Mouse (Mus musculus): ENCODE data around the gene Dop1b. TPM values are rescaled to one million over a fixed set of nuclear protein-coding genes. Genes with fewer than 3 reads are reported as not detected.

Gene Dop1b
- polyA plus RNA-seq, 2 experiments, result 11.6 to 11.8 TPM

- no peak for TF ChIP-seq CTCF (IDR thresholded peaks at IDR 0.05; ENCODE audit: low read depth)
- no peak for TF ChIP-seq EP300 (IDR thresholded peaks at IDR 0.05; ENCODE audit: low read depth)
- Histone ChIP-seq H3K4me2 (ENCODE audit: low read depth) (no peak overlapping the region), H3K9me3 (ENCODE audit: control insufficient read depth, low read length) (no peaks in the 10 kb centered on the region), H3K27ac (no peak overlapping the region), H3K4me1 (replicated peaks; ENCODE audit: control insufficient read depth in 2 of 2, insufficient read depth in 2 of 2, low read length in 1 of 2) (peaks cover 19 to 29% of the 10 kb centered on the region in 2 experiments), H3K36me3 (replicated peaks; ENCODE audit: control insufficient read depth, insufficient read depth, low read depth) (no peaks in the 10 kb centered on the region; the same call in none of the 2 replicates), H3K27me3 (ENCODE audit: control insufficient read depth, insufficient read depth, low read length) (no peaks in the 10 kb centered on the region), H3K4me3 (ENCODE audit: insufficient read depth in 1 of 2, low read depth in 2 of 2, low read length in 2 of 2) (no peak overlapping the region), H3K9ac (replicated peaks) (no peak overlapping the region)
- WGBS (ENCODE audit: insufficient replicate concordance), result 71% methylated on average over 15 of the region's 15 CpGs
- DNase-seq (ENCODE audit: low read depth in 3 of 3, low spot score in 3 of 3) (no peak), ATAC-seq (ENCODE audit: insufficient read depth) (no peak)
Observed at GRCm38 (mm10) chr16:93749147-93749910, 37.6 kb downstream of the Dop1b start.

- TF ChIP-seq EP300 (IDR thresholded peaks at IDR 0.05; ENCODE audit: low read depth), result no peak
- TF ChIP-seq CTCF (IDR thresholded peaks at IDR 0.05; ENCODE audit: low read depth), result no peak
- no peak for ATAC-seq (ENCODE audit: insufficient read depth)
- Histone ChIP-seq H3K36me3 (replicated peaks; ENCODE audit: control insufficient read depth, insufficient read depth, low read depth) (no peaks in the 10 kb centered on the region; the same call in none of the 2 replicates), H3K4me1 (replicated peaks; ENCODE audit: control insufficient read depth in 2 of 2, insufficient read depth in 2 of 2, low read length in 1 of 2) (peaks cover 8 to 17% of the 10 kb centered on the region in 2 experiments), H3K27ac (no peak overlapping the region), H3K4me3 (ENCODE audit: insufficient read depth in 1 of 2, low read depth in 2 of 2, low read length in 2 of 2) (no peak overlapping the region), H3K9ac (replicated peaks) (no peak overlapping the region), H3K27me3 (ENCODE audit: control insufficient read depth, insufficient read depth, low read length) (no peaks in the 10 kb centered on the region), H3K4me2 (ENCODE audit: low read depth) (no peak overlapping the region), H3K9me3 (ENCODE audit: control insufficient read depth, low read length) (no peaks in the 10 kb centered on the region)
- WGBS (ENCODE audit: insufficient replicate concordance), result 45% methylated on average over 6 of the region's 6 CpGs
- no peak for DNase-seq (ENCODE audit: low read depth in 3 of 3, low spot score in 3 of 3)
Observed at GRCm38 (mm10) chr16:93750464-93750863, 38.8 kb downstream of the Dop1b start.

- H3K27me3 ChIP-seq (ENCODE audit: control insufficient read depth, insufficient read depth, low read length), result no peaks in the 10 kb centered on the region
- ATAC-seq (ENCODE audit: insufficient read depth) (no peak), DNase-seq (ENCODE audit: low read depth in 3 of 3, low spot score in 3 of 3) (no peak)
- H3K4me2 ChIP-seq (ENCODE audit: low read depth), result no peak overlapping the region
- H3K27ac ChIP-seq, result no peak overlapping the region
- no peak overlapping the region for H3K9ac ChIP-seq (replicated peaks)
- 41% methylated on average over 5 of the region's 5 CpGs for WGBS (ENCODE audit: insufficient replicate concordance)
- no peak overlapping the region for H3K4me3 ChIP-seq (ENCODE audit: insufficient read depth in 1 of 2, low read depth in 2 of 2, low read length in 2 of 2)
- no peaks in the 10 kb centered on the region for H3K9me3 ChIP-seq (ENCODE audit: control insufficient read depth, low read length)
- no peaks in the 10 kb centered on the region; the same call in none of the 2 replicates for H3K36me3 ChIP-seq (replicated peaks; ENCODE audit: control insufficient read depth, insufficient read depth, low read depth)
- H3K4me1 ChIP-seq (replicated peaks; ENCODE audit: control insufficient read depth in 2 of 2, insufficient read depth in 2 of 2, low read length in 1 of 2), result peaks cover 0 to 5% of the 10 kb centered on the region in 2 experiments; a peak in 1 of 4 replicates
- TF ChIP-seq CTCF (IDR thresholded peaks at IDR 0.05; ENCODE audit: low read depth) (no peak), EP300 (IDR thresholded peaks at IDR 0.05; ENCODE audit: low read depth) (no peak)
Observed at GRCm38 (mm10) chr16:93751816-93752215, 40.1 kb downstream of the Dop1b start.

GRCm38 (mm10) chr16:93756622-93757021 lies 44.9 kb downstream of the Dop1b start:
- WGBS (ENCODE audit: insufficient replicate concordance), result 58% methylated on average over 5 of the region's 5 CpGs
- no peak for DNase-seq (ENCODE audit: low read depth in 3 of 3, low spot score in 3 of 3)
- Histone ChIP-seq H3K4me3 (ENCODE audit: insufficient read depth in 1 of 2, low read depth in 2 of 2, low read length in 2 of 2) (no peak overlapping the region), H3K27ac (no peak overlapping the region), H3K9me3 (ENCODE audit: control insufficient read depth, low read length) (no peaks in the 10 kb centered on the region), H3K4me2 (ENCODE audit: low read depth) (no peak overlapping the region), H3K36me3 (replicated peaks; ENCODE audit: control insufficient read depth, insufficient read depth, low read depth) (peaks cover 3% of the 10 kb centered on the region), H3K27me3 (ENCODE audit: control insufficient read depth, insufficient read depth, low read length) (no peaks in the 10 kb centered on the region), H3K9ac (replicated peaks) (no peak overlapping the region), H3K4me1 (replicated peaks; ENCODE audit: control insufficient read depth in 2 of 2, insufficient read depth in 2 of 2, low read length in 1 of 2) (no peaks in the 10 kb centered on the region)
- TF ChIP-seq EP300 (IDR thresholded peaks at IDR 0.05; ENCODE audit: low read depth) (no peak), CTCF (IDR thresholded peaks at IDR 0.05; ENCODE audit: low read depth) (no peak)
- no peak for ATAC-seq (ENCODE audit: insufficient read depth)

GRCm38 (mm10) chr16:93763378-93763777 lies 51.7 kb downstream of the Dop1b start:
- ATAC-seq (ENCODE audit: insufficient read depth), result no peak

More at GRCm38 (mm10) chr16:93763378-93763777, 51.7 kb downstream of the Dop1b start:
- no peak overlapping the region for H3K4me2 ChIP-seq (ENCODE audit: low read depth)
- no peak for TF ChIP-seq CTCF (IDR thresholded peaks at IDR 0.05; ENCODE audit: low read depth)
- H3K27ac ChIP-seq, result no peak overlapping the region
- H3K36me3 ChIP-seq (replicated peaks; ENCODE audit: control insufficient read depth, insufficient read depth, low read depth), result peaks cover 3% of the 10 kb centered on the region; the same call in 1 of the 2 replicates
- 77% methylated on average over 6 of the region's 6 CpGs for WGBS (ENCODE audit: insufficient replicate concordance)
- DNase-seq (ENCODE audit: low read depth in 3 of 3, low spot score in 3 of 3), result no peak
- H3K9ac ChIP-seq (replicated peaks), result no peak overlapping the region
- no peaks in the 10 kb centered on the region for H3K9me3 ChIP-seq (ENCODE audit: control insufficient read depth, low read length)
- no peak overlapping the region for H3K4me3 ChIP-seq (ENCODE audit: insufficient read depth in 1 of 2, low read depth in 2 of 2, low read length in 2 of 2)
- no peaks in the 10 kb centered on the region for H3K27me3 ChIP-seq (ENCODE audit: control insufficient read depth, insufficient read depth, low read length)
- H3K4me1 ChIP-seq (replicated peaks; ENCODE audit: control insufficient read depth in 2 of 2, insufficient read depth in 2 of 2, low read length in 1 of 2), result peaks cover 0 to 2% of the 10 kb centered on the region in 2 experiments; a peak in 2 of 4 replicates

All from liver, embryonic 14.5 days (tissue).